Mouse (Mus musculus) large intestine, adult 2 months (tissue): Measurements from ENCODE around the gene Lrrc25. TPM values are rescaled to one million over a fixed set of nuclear protein-coding genes. Genes with fewer than 3 reads are reported as not detected.
"Not testable (repeated sequence)": the region's sequence is repeated elsewhere in the genome, so short reads cannot be mapped to it uniquely, and the experiment has no call there.

Source experiments
- DNase-seq: peaks from one replicate; pipeline ENCODE4 v3.0.0-alpha.2; 2012; ENCODE audit warnings: low read depth, low spot score
- WGBS: fragments of 180-500 bp; shearing (Covaris S2); methylation state at CpG from one replicate; pipeline ENCODE4 v1.1.7; 2018; 5-methylcytosine and 5-hydroxymethylcytosine counted together
- polyA plus RNA-seq: library from polyadenylated mRNA; depleted of rRNA; stranded (reverse); fragments of >200 nt; gene quantifications from 2 replicates; pipeline ENCODE4 v1.2.3, GENCODE M21; 2012; rRNA removed

The Lrrc25 gene
- polyA plus RNA-seq: 7.3 and 8.5 TPM in 2 replicates

- DNase-seq: no peak
- 70% methylated on average over 3 of the region's 3 CpGs for WGBS
Observed at GRCm38 (mm10) chr8:70615894-70616293, at the start of gene Lrrc25. Lrrc25 (plus strand) TSS chr8:70616155.

- DNase-seq: no peak
Observed at GRCm38 (mm10) chr8:70570360-70570759, 45.6 kb upstream of the Lrrc25 start.

GRCm38 (mm10) chr8:70570990-70571389 is 45.0 kb upstream of the Lrrc25 start:
- 73% methylated on average over 6 of the region's 6 CpGs for WGBS

GRCm38 (mm10) chr8:70574302-70574701 is 41.7 kb upstream of the Lrrc25 start:
- no peak for DNase-seq

More at GRCm38 (mm10) chr8:70570990-70571389, 45.0 kb upstream of the Lrrc25 start:
- DNase-seq: no peak

GRCm38 (mm10) chr8:70574915-70575314 is 41.0 kb upstream of the Lrrc25 start:
- 34% methylated on average over 4 of the region's 4 CpGs for WGBS
- no peak for DNase-seq

GRCm38 (mm10) chr8:70577207-70577606 is 38.7 kb upstream of the Lrrc25 start:
- DNase-seq: no peak
- WGBS: 89% methylated on average over 3 of the region's 3 CpGs

- WGBS: 92% methylated on average over 18 of the region's 18 CpGs
- DNase-seq: no peak
Observed at GRCm38 (mm10) chr8:70583476-70584387, 32.2 kb upstream of the Lrrc25 start.

- no peak for DNase-seq
- WGBS: 88% methylated on average over 9 of the region's 9 CpGs
Observed at GRCm38 (mm10) chr8:70584606-70585257, 31.2 kb upstream of the Lrrc25 start.

GRCm38 (mm10) chr8:70585258-70585652 is 30.7 kb upstream of the Lrrc25 start:
- DNase-seq: no peak

GRCm38 (mm10) chr8:70587955-70588354 is 28.0 kb upstream of the Lrrc25 start:
- DNase-seq: not testable (repeated sequence)
- WGBS: 89% methylated on average over 4 of the region's 4 CpGs

More at GRCm38 (mm10) chr8:70585258-70585652, 30.7 kb upstream of the Lrrc25 start:
- WGBS: 35% methylated on average over 7 of the region's 7 CpGs

- 81% methylated on average over 12 of the region's 12 CpGs for WGBS
Observed at GRCm38 (mm10) chr8:70591569-70591968, 24.4 kb upstream of the Lrrc25 start.

GRCm38 (mm10) chr8:70593173-70593572 is 22.8 kb upstream of the Lrrc25 start:
- no peak for DNase-seq
- 47% methylated on average over 8 of the region's 8 CpGs for WGBS

More at GRCm38 (mm10) chr8:70591569-70591968, 24.4 kb upstream of the Lrrc25 start:
- DNase-seq: no peak

GRCm38 (mm10) chr8:70593961-70594609 is 21.9 kb upstream of the Lrrc25 start, which contains the start of gene Isyna1:
Isyna1 (plus strand) TSS chr8:70594373.
- 1% methylated on average over 40 of the region's 40 CpGs for WGBS

GRCm38 (mm10) chr8:70594621-70595564 is 21.1 kb upstream of the Lrrc25 start:
- WGBS: 17% methylated on average over 82 of the region's 82 CpGs
- no peak for DNase-seq

More at GRCm38 (mm10) chr8:70593961-70594609, 21.9 kb upstream of the Lrrc25 start, which contains the start of gene Isyna1:
- DNase-seq: peak; percentile 83

- 97% methylated on average over 12 of the region's 12 CpGs for WGBS
- DNase-seq: no peak
Observed at GRCm38 (mm10) chr8:70595811-70596210, 20.1 kb upstream of the Lrrc25 start.

GRCm38 (mm10) chr8:70596216-70596615 is 19.7 kb upstream of the Lrrc25 start:
- DNase-seq: no peak
- whole genome bisulfite sequencing: 94% methylated on average over 18 of the region's 18 CpGs

GRCm38 (mm10) chr8:70596775-70597416 is 19.1 kb upstream of the Lrrc25 start:
- no peak for DNase-seq
- WGBS: 91% methylated on average over 17 of the region's 17 CpGs

GRCm38 (mm10) chr8:70597417-70598272 is 18.3 kb upstream of the Lrrc25 start:
- no peak for DNase-seq
- 72% methylated on average over 67 of the region's 68 CpGs for WGBS
